Mouse (Mus musculus): ENCODE measurements at regions not wholly inside any gene's neighbourhood (a gene's known extent, or its start where the extent isn't known, plus 50 kb on each side); places are given as distances from the start of the nearest gene placed in this dataset.

GRCm38 (mm10) chr16:76453457-76454200, 80.0 kb upstream of the Nrip1 start:
- DNase-seq (ENCODE audit: low spot score in 2 of 2), result no peak

GRCm38 (mm10) chr16:76448773-76449172, 75.1 kb upstream of the Nrip1 start:
- DNase-seq (ENCODE audit: low spot score in 2 of 2), result no peak

DNA sequence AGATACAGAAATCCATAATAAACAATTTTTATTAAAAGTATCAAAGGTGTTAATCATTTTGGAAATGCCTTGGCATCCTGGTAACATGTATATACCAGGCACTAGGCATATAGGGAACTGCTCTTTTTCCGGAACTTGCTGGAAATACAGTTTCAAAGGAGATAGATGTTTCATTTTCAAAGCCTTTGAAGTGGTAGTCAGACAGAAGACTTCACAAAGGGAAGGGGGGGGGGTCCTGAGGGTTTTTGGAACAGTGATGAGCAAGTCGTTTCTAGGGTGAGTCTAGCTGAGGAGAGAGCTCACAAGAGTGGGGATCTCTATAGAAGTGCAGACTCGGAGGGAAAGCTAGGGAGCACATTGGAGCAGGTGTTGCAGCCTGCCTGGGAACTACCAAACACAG, 73.4 kb upstream of the Nrip1 start:
- no peak for DNase-seq (ENCODE audit: low spot score in 2 of 2)

DNA sequence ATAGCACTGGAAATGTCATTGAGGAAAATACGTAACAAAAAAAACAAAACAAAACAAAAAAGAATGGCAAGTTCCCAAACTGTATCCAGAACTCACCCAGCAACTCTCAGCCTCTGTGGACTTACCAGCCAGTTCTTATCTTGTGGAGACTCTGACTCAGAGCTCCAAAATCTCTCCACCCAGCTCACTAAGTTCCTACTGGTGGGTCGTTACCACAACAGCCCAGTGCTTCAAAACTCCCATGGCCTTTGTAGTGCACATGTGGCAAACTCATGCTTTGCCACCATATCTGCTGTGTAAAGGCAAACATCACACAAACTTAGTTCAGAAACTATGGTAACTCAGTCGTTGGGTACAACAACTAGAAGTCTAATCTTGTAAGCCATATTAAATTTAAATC, 71.0 kb upstream of the Nrip1 start:
- DNase-seq (ENCODE audit: low spot score in 2 of 2), result no peak

GRCm38 (mm10) chr16:76442635-76443034, 69.0 kb upstream of the Nrip1 start:
- DNase-seq (ENCODE audit: low spot score in 2 of 2), result no peak

- no peak for DNase-seq (ENCODE audit: low spot score in 2 of 2)
These were observed 68.3 kb upstream of the Nrip1 start for GRCm38 (mm10) chr16:76441803-76442448.

DNA sequence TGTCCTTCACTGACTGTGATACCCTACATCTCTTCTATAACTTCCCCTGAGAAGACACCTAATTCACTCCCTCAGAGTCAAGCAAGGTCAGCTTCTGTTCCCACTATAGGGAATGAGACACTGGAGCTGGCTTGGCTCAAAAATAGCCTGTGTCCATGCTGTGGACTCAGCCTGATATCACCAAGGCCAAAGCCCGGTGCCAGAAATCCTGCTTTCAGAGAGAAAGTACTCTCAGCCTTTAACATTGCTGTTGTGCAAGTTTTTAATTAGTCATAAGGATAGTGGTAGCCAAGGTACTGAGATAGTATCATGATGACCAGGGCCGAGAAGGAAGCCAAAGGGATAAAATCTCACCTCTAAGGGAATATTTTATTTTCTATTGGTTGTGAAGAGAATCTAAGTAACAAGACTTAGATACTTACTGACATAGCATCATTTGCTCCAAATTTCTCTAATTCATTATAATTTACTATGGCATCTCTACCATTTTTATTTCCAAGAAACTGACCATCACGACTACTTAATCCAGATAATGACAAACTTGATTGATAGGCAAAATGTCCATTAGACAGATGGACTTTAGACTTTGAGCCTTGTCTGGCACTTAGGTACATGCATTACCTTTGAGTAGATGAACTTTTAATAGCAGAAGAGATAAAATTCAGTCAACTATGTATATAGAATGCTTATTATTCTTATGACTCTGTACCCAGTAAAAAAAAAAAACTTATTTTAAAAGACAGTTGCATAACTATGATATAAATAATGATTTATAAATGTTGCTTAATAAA, 64.7 kb upstream of the Nrip1 start:
- no peak for DNase-seq (ENCODE audit: low spot score in 2 of 2)

- no peak for DNase-seq (ENCODE audit: low spot score in 2 of 2)
These were observed 62.7 kb upstream of the Nrip1 start for GRCm38 (mm10) chr16:76436290-76436689.

GRCm38 (mm10) chr16:76433076-76433825, 59.6 kb upstream of the Nrip1 start:
- no peak for DNase-seq (ENCODE audit: low spot score in 2 of 2)

GRCm38 (mm10) chr16:76432304-76432703, 58.7 kb upstream of the Nrip1 start:
- DNase-seq (ENCODE audit: low spot score in 2 of 2), result peak; percentile 32 to 60

DNA sequence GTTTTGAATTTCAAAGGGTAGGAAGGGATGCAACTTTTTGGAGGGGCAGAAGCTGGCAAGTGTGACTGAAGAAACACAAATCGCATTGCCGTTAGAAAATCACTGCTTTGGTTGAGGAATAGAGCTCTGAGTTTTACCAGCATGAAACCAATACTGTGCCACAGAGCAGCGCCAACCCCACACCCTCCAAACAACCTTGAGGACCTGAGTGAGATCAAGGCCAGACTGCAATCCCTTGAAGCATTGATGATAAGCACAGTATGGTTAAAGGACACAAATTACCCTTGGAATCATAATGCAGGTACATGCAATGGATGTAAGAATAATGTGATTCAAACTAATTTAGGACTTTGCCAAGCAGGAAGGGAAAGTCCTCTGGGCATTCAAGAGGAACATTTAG, 55.5 kb upstream of the Nrip1 start:
- DNase-seq (ENCODE audit: low spot score in 2 of 2), result no peak

GRCm38 (mm10) chr16:76423964-76424363, 50.3 kb upstream of the Nrip1 start:
- DNase-seq (ENCODE audit: low spot score in 2 of 2), result no peak

Data from urinary bladder, postnatal 4 days (tissue).